Mouse (Mus musculus): Measurements from ENCODE around the gene Aox2. TPM values are rescaled to one million over a fixed set of nuclear protein-coding genes. Genes with fewer than 3 reads are reported as not detected.

The Aox2 gene
- polyA plus RNA-seq, 1 experiment from 2014 or later = 0.05 TPM

GRCm38 (mm10) chr1:58280939-58281624 is 3.0 kb downstream of the Aox2 start:
- Histone ChIP-seq H3K27ac (no peak overlapping the region), H3K4me2 (replicated peaks) (no peak overlapping the region), H3K27me3 (ENCODE audit: control insufficient read depth, insufficient read depth, low read length) (no peaks in the 10 kb centered on the region), H3K4me3 (replicated peaks; ENCODE audit: low read length) (no peak overlapping the region), H3K9me3 (ENCODE audit: control insufficient read depth, low read length) (no peaks in the 10 kb centered on the region), H3K4me1 (replicated peaks; ENCODE audit: control insufficient read depth, insufficient read depth, low read length) (no peaks in the 10 kb centered on the region), H3K9ac (no peak overlapping the region), H3K36me3 (replicated peaks; ENCODE audit: control insufficient read depth, insufficient read depth) (no peaks in the 10 kb centered on the region)
- DNase-seq (ENCODE audit: low spot score) (no peak), ATAC-seq (ENCODE audit: low FRiP score) (no peak)
- WGBS = 80% methylated on average over 13 of the region's 13 CpGs

GRCm38 (mm10) chr1:58281625-58281988 is 3.5 kb downstream of the Aox2 start:
- no peak overlapping the region for H3K4me3 ChIP-seq (replicated peaks; ENCODE audit: low read length)
- H3K36me3 ChIP-seq (replicated peaks; ENCODE audit: control insufficient read depth, insufficient read depth) = no peaks in the 10 kb centered on the region
- no peaks in the 10 kb centered on the region for H3K9me3 ChIP-seq (ENCODE audit: control insufficient read depth, low read length)
- no peak overlapping the region for H3K9ac ChIP-seq
- DNase-seq (ENCODE audit: low spot score) (no peak), ATAC-seq (ENCODE audit: low FRiP score) (no peak)
- H3K4me1 ChIP-seq (replicated peaks; ENCODE audit: control insufficient read depth, insufficient read depth, low read length) = no peaks in the 10 kb centered on the region
- no peak overlapping the region for H3K4me2 ChIP-seq (replicated peaks)
- no peaks in the 10 kb centered on the region for H3K27me3 ChIP-seq (ENCODE audit: control insufficient read depth, insufficient read depth, low read length)
- 75% methylated on average over 4 of the region's 4 CpGs for WGBS
- no peak overlapping the region for H3K27ac ChIP-seq

GRCm38 (mm10) chr1:58284505-58284904 is 6.4 kb downstream of the Aox2 start:
- Histone ChIP-seq H3K9me3 (ENCODE audit: control insufficient read depth, low read length) (no peaks in the 10 kb centered on the region), H3K27ac (no peak overlapping the region), H3K36me3 (replicated peaks; ENCODE audit: control insufficient read depth, insufficient read depth) (no peaks in the 10 kb centered on the region), H3K4me2 (replicated peaks) (no peak overlapping the region), H3K4me3 (replicated peaks; ENCODE audit: low read length) (no peak overlapping the region), H3K9ac (no peak overlapping the region), H3K27me3 (ENCODE audit: control insufficient read depth, insufficient read depth, low read length) (no peaks in the 10 kb centered on the region), H3K4me1 (replicated peaks; ENCODE audit: control insufficient read depth, insufficient read depth, low read length) (no peaks in the 10 kb centered on the region)
- ATAC-seq (ENCODE audit: low FRiP score) = no peak
- WGBS = 47% methylated on average over 7 of the region's 7 CpGs
- no peak for DNase-seq (ENCODE audit: low spot score)

GRCm38 (mm10) chr1:58288091-58288490 is 10.0 kb downstream of the Aox2 start:
- DNase-seq (ENCODE audit: low spot score) (no peak), ATAC-seq (ENCODE audit: low FRiP score) (no peak)
- no peak overlapping the region for H3K27ac ChIP-seq
- no peak overlapping the region for H3K9ac ChIP-seq
- H3K36me3 ChIP-seq (replicated peaks; ENCODE audit: control insufficient read depth, insufficient read depth) = no peaks in the 10 kb centered on the region
- no peak overlapping the region for H3K4me2 ChIP-seq (replicated peaks)
- no peaks in the 10 kb centered on the region for H3K4me1 ChIP-seq (replicated peaks; ENCODE audit: control insufficient read depth, insufficient read depth, low read length)
- H3K4me3 ChIP-seq (replicated peaks; ENCODE audit: low read length) = no peak overlapping the region
- 88% methylated on average over 3 of the region's 3 CpGs for WGBS
- H3K9me3 ChIP-seq (ENCODE audit: control insufficient read depth, low read length) = no peaks in the 10 kb centered on the region
- H3K27me3 ChIP-seq (ENCODE audit: control insufficient read depth, insufficient read depth, low read length) = no peaks in the 10 kb centered on the region

- no peak for DNase-seq (ENCODE audit: low spot score)
- no peaks in the 10 kb centered on the region for H3K4me1 ChIP-seq (replicated peaks; ENCODE audit: control insufficient read depth, insufficient read depth, low read length)
- 26% methylated on average over 16 of the region's 16 CpGs for WGBS
- H3K4me3 ChIP-seq (replicated peaks; ENCODE audit: low read length) = no peak overlapping the region
- no peak for ATAC-seq (ENCODE audit: low FRiP score)
- no peak overlapping the region for H3K9ac ChIP-seq
- H3K9me3 ChIP-seq (ENCODE audit: control insufficient read depth, low read length) = no peaks in the 10 kb centered on the region
- H3K4me2 ChIP-seq (replicated peaks) = no peak overlapping the region
- no peaks in the 10 kb centered on the region for H3K27me3 ChIP-seq (ENCODE audit: control insufficient read depth, insufficient read depth, low read length)
- no peak overlapping the region for H3K27ac ChIP-seq
- H3K36me3 ChIP-seq (replicated peaks; ENCODE audit: control insufficient read depth, insufficient read depth) = no peaks in the 10 kb centered on the region
Observed at GRCm38 (mm10) chr1:58289863-58290469, 11.8 kb downstream of the Aox2 start.

GRCm38 (mm10) chr1:58291394-58292300 is 13.5 kb downstream of the Aox2 start:
- Histone ChIP-seq H3K36me3 (replicated peaks; ENCODE audit: control insufficient read depth, insufficient read depth) (no peaks in the 10 kb centered on the region), H3K9ac (no peak overlapping the region), H3K4me2 (replicated peaks) (no peak overlapping the region), H3K9me3 (ENCODE audit: control insufficient read depth, low read length) (no peaks in the 10 kb centered on the region), H3K27ac (no peak overlapping the region), H3K4me3 (replicated peaks; ENCODE audit: low read length) (no peak overlapping the region), H3K4me1 (replicated peaks; ENCODE audit: control insufficient read depth, insufficient read depth, low read length) (no peaks in the 10 kb centered on the region), H3K27me3 (ENCODE audit: control insufficient read depth, insufficient read depth, low read length) (no peaks in the 10 kb centered on the region)
- WGBS = 65% methylated on average over 13 of the region's 13 CpGs
- DNase-seq (ENCODE audit: low spot score) (no peak), ATAC-seq (ENCODE audit: low FRiP score) (no peak)

- 86% methylated on average over 5 of the region's 5 CpGs for WGBS
Observed at GRCm38 (mm10) chr1:58294730-58295129, 16.6 kb downstream of the Aox2 start.

GRCm38 (mm10) chr1:58296278-58296677 is 18.2 kb downstream of the Aox2 start:
- DNase-seq (ENCODE audit: low spot score) (peak; percentile 82), ATAC-seq (ENCODE audit: low FRiP score) (peak; percentile 82; the same call in 1 of the 2 replicates)
- H3K9ac ChIP-seq = no peak overlapping the region
- H3K36me3 ChIP-seq (replicated peaks; ENCODE audit: control insufficient read depth, insufficient read depth) = no peaks in the 10 kb centered on the region
- H3K27ac ChIP-seq = no peak overlapping the region
- H3K9me3 ChIP-seq (ENCODE audit: control insufficient read depth, low read length) = no peaks in the 10 kb centered on the region
- no peak overlapping the region for H3K4me2 ChIP-seq (replicated peaks)
- H3K4me3 ChIP-seq (replicated peaks; ENCODE audit: low read length) = no peak overlapping the region
- H3K27me3 ChIP-seq (ENCODE audit: control insufficient read depth, insufficient read depth, low read length) = no peaks in the 10 kb centered on the region
- 4% methylated on average over 7 of the region's 7 CpGs for WGBS
- no peaks in the 10 kb centered on the region for H3K4me1 ChIP-seq (replicated peaks; ENCODE audit: control insufficient read depth, insufficient read depth, low read length)

More at GRCm38 (mm10) chr1:58294730-58295129, 16.6 kb downstream of the Aox2 start:
- H3K27ac ChIP-seq = no peak overlapping the region
- H3K27me3 ChIP-seq (ENCODE audit: control insufficient read depth, insufficient read depth, low read length) = no peaks in the 10 kb centered on the region
- H3K36me3 ChIP-seq (replicated peaks; ENCODE audit: control insufficient read depth, insufficient read depth) = no peaks in the 10 kb centered on the region
- DNase-seq (ENCODE audit: low spot score) = no peak
- H3K4me3 ChIP-seq (replicated peaks; ENCODE audit: low read length) = no peak overlapping the region
- no peak overlapping the region for H3K4me2 ChIP-seq (replicated peaks)
- no peaks in the 10 kb centered on the region for H3K4me1 ChIP-seq (replicated peaks; ENCODE audit: control insufficient read depth, insufficient read depth, low read length)
- H3K9me3 ChIP-seq (ENCODE audit: control insufficient read depth, low read length) = no peaks in the 10 kb centered on the region
- ATAC-seq (ENCODE audit: low FRiP score) = no peak
- H3K9ac ChIP-seq = no peak overlapping the region

- 50% methylated on average over 4 of the region's 4 CpGs for WGBS
- ATAC-seq (ENCODE audit: low FRiP score) = no peak
- H3K4me1 ChIP-seq (replicated peaks; ENCODE audit: control insufficient read depth, insufficient read depth, low read length) = no peaks in the 10 kb centered on the region
- no peak overlapping the region for H3K4me3 ChIP-seq (replicated peaks; ENCODE audit: low read length)
- DNase-seq (ENCODE audit: low spot score) = no peak
- H3K4me2 ChIP-seq (replicated peaks) = no peak overlapping the region
- no peaks in the 10 kb centered on the region for H3K9me3 ChIP-seq (ENCODE audit: control insufficient read depth, low read length)
- H3K9ac ChIP-seq = no peak overlapping the region
- no peaks in the 10 kb centered on the region for H3K27me3 ChIP-seq (ENCODE audit: control insufficient read depth, insufficient read depth, low read length)
- H3K27ac ChIP-seq = no peak overlapping the region
- no peaks in the 10 kb centered on the region for H3K36me3 ChIP-seq (replicated peaks; ENCODE audit: control insufficient read depth, insufficient read depth)
Observed at GRCm38 (mm10) chr1:58296821-58297220, 18.7 kb downstream of the Aox2 start.
